ENCODE assay signal across 18 mouse cellular contexts in the genomic region with DNA sequence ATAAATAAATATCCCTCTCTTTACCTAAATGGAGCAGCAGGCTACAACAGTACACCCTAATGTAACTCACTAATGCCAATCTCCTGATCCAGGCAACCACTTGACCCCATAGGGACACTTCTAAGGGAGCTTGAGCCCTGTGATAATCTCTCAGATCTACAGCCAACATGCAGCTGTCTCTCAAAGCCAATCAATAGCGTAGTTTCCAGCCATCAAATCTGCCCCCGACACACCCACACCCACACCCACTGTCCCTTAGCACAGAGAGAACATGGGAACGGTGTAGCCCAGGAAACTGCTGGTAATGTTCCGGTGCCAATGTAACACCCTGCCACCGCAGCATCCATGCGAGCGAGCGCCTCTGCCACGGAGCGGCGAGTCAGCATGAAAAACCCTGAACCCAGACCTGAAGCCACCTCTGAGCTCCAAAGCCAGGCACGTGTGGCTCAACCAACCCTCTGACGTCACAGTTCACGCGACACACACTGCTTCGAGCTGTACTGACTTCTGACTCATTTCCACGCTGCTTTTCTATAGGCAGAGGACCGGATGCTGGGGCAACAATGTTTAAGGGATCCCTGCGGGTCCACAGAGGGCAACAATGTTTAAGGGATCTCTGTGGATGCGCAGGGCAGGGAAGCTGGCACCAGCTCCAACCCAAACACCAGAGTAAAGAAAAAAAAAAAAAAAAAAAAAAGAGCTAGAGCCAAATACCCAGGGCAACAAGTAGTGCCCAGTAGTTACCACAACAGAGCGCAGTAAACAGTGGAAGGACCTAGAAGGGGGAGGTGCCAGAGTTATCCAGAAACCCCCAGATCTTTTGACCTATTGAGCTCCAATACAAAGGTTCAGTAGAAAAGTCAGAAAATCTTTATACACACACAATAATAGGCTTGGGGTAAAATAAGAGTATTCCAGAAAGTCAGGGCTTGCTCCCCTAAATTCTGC. TPM values are rescaled to one million over a fixed set of nuclear protein-coding genes. Genes with fewer than 3 reads are reported as not detected.
DNase-seq lines count a peak whose midpoint lies in the region; ATAC-seq and TF ChIP-seq lines count a peak whose summit lies in the region.
"Had no signal": no experiment of that assay in that cellular context is flagged by ENCODE, and none has a peak within 500 bp of the region (broad histone marks: within the 10 kb centered on the region; RNA-seq: fewer than 3 reads in every experiment).

No protein-coding gene starts in this region.

- H3K36me3 ChIP-seq in intestine, embryonic 15.5 days = no peaks in the 10 kb centered on the region
- H3K36me3 ChIP-seq: embryonic facial prominence, embryonic 15.5 days; heart, embryonic 15.5 days had no signal

- no peaks in the 10 kb centered on the region for H3K9me3 ChIP-seq in intestine, embryonic 15.5 days
- H3K9me3 ChIP-seq: embryonic facial prominence, embryonic 15.5 days; forebrain, embryonic 13.5 days; heart, embryonic 15.5 days had no signal

- H3K27me3 ChIP-seq in intestine, embryonic 15.5 days (replicated peaks) = no peaks in the 10 kb centered on the region
- H3K27me3 ChIP-seq: embryonic facial prominence, embryonic 15.5 days; forebrain, embryonic 13.5 days; heart, embryonic 15.5 days had no signal

- no peak overlapping the region for H3K9ac ChIP-seq in intestine, embryonic 15.5 days
- H3K9ac ChIP-seq: embryonic facial prominence, embryonic 15.5 days; forebrain, embryonic 13.5 days; heart, embryonic 15.5 days had no signal

- no peak for TF ChIP-seq CTCF in gastrocnemius, adult 2 months (IDR thresholded peaks at IDR 0.05)
- no peak for TF ChIP-seq CTCF in layer of hippocampus, adult 2 months (conservative IDR thresholded peaks at IDR 0.05)

- H3K4me3 ChIP-seq in gastrocnemius, adult 2 months = peak overlapping the region; percentile 59
- H3K4me3 ChIP-seq in layer of hippocampus, adult 2 months = peak overlapping the region; percentile 41
- no peak overlapping the region for H3K4me3 ChIP-seq in intestine, embryonic 15.5 days (replicated peaks)
- H3K4me3 ChIP-seq: embryonic facial prominence, embryonic 15.5 days; forebrain, embryonic 13.5 days; heart, embryonic 15.5 days; left cerebral cortex, adult 2 months had no signal

- H3K4me2 ChIP-seq in intestine, embryonic 15.5 days (replicated peaks) = no peak overlapping the region
- H3K4me2 ChIP-seq: embryonic facial prominence, embryonic 15.5 days; forebrain, embryonic 13.5 days; heart, embryonic 15.5 days; midbrain, embryonic 11.5 days had no signal

- intact Hi-C loops in gastrocnemius, adult 2 months (cut with DNase I) = no loop called here

- 0 out of 2 replicates have a peak, but pooled peaks have one; percentile 34 for ATAC-seq in granulocyte monocyte progenitor cell, adult 5-6 weeks (replicated peaks; ENCODE audit: poor library complexity, severe bottlenecking)
- no peak for ATAC-seq in erythroid progenitor cell, adult 5-6 weeks (replicated peaks; ENCODE audit: low FRiP score, poor library complexity, severe bottlenecking)
- ATAC-seq in intestine, embryonic 15.5 days = no peak
- ATAC-seq: forebrain, embryonic 13.5 days had no signal

- WGBS in intestine, embryonic 15.5 days = 91% methylated on average over 21 of the region's 21 CpGs

- no peaks in the 10 kb centered on the region for H3K4me1 ChIP-seq in intestine, embryonic 15.5 days (replicated peaks)

- H3K27ac ChIP-seq in gastrocnemius, adult 2 months = peak overlapping the region; percentile 68
- peak overlapping the region; percentile 37; the same call in 1 of the 2 replicates for H3K27ac ChIP-seq in layer of hippocampus, adult 2 months
- no peak overlapping the region for H3K27ac ChIP-seq in intestine, embryonic 15.5 days
- H3K27ac ChIP-seq: embryonic facial prominence, embryonic 15.5 days; forebrain, embryonic 13.5 days; heart, embryonic 15.5 days; left cerebral cortex, adult 2 months had no signal

- DNase-seq in gastrocnemius, adult 2 months = no peak
- no peak for DNase-seq in gastrocnemius, adult 8-10 months (ENCODE audit: low spot score in 2 of 2)
- DNase-seq in layer of hippocampus, adult 2 months (ENCODE audit: low spot score in 2 of 2) = no peak
- no peak for DNase-seq in layer of hippocampus, postnatal 36 days
- peak; percentile 89 for DNase-seq in CD4-positive helper T cell, adult 2 months (ENCODE audit: low read depth, low spot score)
- DNase-seq: cerebellum, adult 11 months; gastrocnemius, postnatal 14 days; kidney, adult 11 months; lung, postnatal 36 days; thymus, postnatal 25 days had no signal

RNA-seq across cellular contexts. Expression of a gene that starts 47.5 kb away (rescaled TPM):
- total RNA-seq in gastrocnemius, adult 2 months (2021) = 10 to 100 TPM; 40.4 to 56.3 TPM
- 10 to 100 TPM; 40.3 to 60.6 (median 42.9) TPM for total RNA-seq in gastrocnemius, adult 8-10 months (2022)
- 100 to 1,000 TPM; 128 to 131 TPM for total RNA-seq in layer of hippocampus, adult 2 months (2021)
- total RNA-seq in layer of hippocampus, postnatal 36 days (2021) = 100 to 1,000 TPM; 126 to 156 TPM
- 26.9 and 35.7 TPM in 2 replicates for total RNA-seq in granulocyte monocyte progenitor cell, adult 5-6 weeks (2014; fragmentation: Nextera tagmentation)
- 6.0 and 11.9 TPM in 2 replicates for total RNA-seq in granulocyte monocyte progenitor cell, adult 5-6 weeks (2017)
- 4.3 and 30.2 TPM in 2 replicates for total RNA-seq in erythroid progenitor cell, adult 5-6 weeks (2015; ENCODE audit: low replicate concordance)
- 3.6 and 7.2 TPM in 2 replicates for total RNA-seq in erythroid progenitor cell, adult 5-6 weeks (2017; ENCODE audit: low replicate concordance)
- polyA plus RNA-seq in intestine, embryonic 15.5 days (2015; fragmentation: Nextera tagmentation; extraction: Ambion mirVana) = 5.7 and 6.1 TPM in 2 replicates
